Mouse (Mus musculus) ovary, postnatal 10 days (tissue): ENCODE data around the gene Gsap.
A peak's percentile ranks its signal among the peaks of the same experiment; 100 is the strongest.
"Not testable (repeated sequence)": the region's sequence is repeated elsewhere in the genome, so short reads cannot be mapped to it uniquely, and the experiment has no call there.

ENCODE experiments used
- DNase-seq: peaks from one replicate; pipeline ENCODE4 v3.0.0; 2022; ENCODE audit warnings: low spot score

Gene Gsap

DNA sequence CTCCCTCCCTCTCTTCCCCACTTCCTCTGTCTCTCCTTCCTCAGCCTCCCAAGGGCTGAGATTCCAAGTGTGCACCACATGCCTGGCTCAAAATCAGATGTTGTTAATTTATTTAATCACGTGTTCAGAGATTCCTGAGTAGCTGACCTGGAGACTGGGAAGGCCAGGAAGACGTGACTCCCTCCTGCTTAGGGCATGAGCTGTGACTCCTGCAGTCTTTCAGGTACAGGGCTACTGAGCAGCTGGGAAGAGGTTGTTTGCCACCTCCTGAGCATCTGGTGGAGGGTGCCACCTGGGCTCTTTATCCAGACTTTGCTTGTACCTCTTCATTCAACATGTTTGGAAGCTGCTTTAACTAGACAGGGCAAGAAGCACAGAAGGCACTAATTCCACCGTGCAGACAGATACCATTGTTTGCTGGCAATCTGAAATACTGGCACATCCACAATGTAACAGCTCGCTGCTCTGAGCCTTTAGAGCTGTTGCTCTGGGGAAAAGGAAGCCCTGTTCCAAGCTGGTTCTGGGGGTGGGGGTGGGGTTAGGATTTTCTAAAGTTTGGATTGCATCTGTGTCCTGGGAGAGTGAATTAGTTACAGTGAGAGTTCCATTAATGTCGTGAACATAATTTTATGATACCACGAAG is 75.3 kb downstream of the Gsap start:
- no peak for DNase-seq

DNA sequence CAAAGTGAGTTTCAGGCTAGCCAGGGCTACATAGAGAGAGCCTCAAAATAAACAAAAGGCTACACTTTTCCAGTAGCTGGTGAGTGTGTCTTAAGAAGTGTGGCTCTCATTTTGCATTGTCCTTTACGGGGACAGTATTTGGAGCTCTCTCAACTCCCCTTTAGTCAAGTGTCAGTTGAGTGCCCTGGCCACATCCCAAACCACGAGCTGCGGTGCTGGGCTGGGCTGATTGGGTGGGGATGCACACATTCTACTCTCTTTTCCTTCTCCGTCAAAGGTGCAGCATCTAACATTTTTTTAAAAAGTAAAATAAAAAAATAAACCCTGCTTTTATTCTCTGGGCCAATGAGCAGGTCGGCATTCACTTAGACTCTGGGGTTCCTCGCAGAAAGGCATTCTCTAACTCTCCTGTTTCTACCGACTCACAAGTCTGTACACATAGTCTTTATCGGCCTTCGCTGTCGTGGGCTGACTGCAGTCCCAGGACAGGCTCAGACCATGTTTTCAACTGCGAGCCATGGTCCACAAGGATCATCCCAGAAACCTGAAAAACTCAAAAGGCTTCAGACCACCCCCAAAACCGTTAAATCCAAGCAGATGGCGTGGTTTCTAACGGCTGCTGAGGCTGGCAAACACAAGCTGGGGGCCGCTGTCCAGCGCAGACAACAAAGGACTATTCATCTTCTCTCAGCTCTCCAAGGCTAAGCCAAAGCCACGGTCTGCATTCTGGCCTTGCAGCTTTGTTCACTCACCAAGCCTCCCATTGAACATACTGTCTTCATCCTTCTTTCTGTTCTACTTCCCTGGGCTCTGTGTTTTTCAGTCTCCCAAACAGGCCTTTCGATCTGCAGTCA is 77.4 kb downstream of the Gsap start:
- DNase-seq = no peak

DNA sequence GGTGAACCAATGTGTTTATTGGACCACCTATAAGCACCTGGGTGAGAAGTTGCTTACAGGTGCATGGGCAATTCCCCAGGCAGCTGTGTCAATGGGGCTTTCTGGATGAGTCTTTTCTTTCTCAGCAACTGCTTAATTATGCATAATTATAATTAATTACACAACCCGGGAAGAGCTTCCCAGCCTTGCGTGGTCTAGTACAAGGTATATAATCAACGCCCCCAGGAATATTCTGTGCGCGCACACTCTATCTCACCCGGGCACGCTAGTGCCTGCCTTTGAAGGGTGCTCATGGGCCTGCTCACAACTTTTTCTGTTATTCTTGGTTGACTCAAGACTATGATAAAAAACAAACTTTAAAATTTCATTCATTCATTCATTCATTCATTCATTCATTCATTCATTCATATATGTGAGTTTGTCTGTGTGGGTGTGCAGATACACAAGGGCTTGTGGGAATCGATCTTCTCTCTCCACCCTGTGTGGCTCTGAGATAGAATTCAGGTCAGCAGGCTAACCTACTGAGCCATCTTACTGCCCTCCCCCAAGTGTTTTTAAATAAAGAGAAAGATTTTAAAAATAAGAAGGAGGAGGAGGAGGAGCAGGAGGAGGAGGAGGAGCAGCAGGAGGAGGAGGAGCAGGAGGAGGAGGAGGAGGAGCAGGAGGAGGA is 78.4 kb downstream of the Gsap start:
- no peak for DNase-seq

DNA sequence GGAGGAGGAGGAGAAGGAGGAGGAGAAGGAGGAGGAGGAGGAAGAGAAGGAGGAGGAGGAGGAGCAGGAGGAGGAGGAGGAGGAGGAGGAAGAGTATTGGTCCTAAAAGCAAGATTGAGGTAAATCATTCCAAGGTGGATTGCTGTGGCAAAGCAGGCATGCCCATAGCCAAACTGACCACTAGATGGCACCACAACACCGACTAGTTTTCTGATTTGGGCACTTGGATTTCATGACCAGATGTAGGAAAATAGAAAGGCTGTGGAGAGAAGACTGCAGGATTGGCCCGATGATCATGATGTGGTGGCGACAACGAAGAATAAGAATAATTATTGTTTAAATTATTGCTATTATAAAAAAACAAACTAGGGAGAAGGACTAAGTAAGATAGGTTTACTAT is 79.0 kb downstream of the Gsap start:
- DNase-seq = peak; percentile 70

DNA sequence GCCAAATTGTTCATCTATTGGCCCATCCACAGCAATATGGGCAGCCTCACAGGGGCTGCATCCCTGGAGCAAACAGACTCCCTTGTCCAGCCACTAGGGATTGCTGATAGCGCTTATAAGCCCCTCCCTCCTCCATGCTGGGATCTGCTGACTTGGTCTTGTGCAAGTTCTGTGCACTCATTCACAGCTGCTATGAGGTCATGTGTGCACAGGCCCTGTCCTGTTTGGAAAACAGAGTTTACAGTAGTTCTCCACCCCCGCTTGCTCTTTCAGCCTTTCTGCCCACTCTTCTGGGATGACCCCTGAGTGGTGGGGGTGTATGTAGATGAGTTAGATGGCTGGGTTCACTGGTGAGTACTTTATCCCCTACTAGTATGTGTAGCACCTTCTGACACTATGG is 81.0 kb downstream of the Gsap start:
- DNase-seq = no peak

- DNase-seq = no peak
Observed at GRCm38 (mm10) chr5:21269446-21269845, 83.4 kb downstream of the Gsap start.

GRCm38 (mm10) chr5:21270756-21271155 is 84.7 kb downstream of the Gsap start:
- no peak for DNase-seq

GRCm38 (mm10) chr5:21271386-21272354 is 85.6 kb downstream of the Gsap start:
- no peak for DNase-seq

DNA sequence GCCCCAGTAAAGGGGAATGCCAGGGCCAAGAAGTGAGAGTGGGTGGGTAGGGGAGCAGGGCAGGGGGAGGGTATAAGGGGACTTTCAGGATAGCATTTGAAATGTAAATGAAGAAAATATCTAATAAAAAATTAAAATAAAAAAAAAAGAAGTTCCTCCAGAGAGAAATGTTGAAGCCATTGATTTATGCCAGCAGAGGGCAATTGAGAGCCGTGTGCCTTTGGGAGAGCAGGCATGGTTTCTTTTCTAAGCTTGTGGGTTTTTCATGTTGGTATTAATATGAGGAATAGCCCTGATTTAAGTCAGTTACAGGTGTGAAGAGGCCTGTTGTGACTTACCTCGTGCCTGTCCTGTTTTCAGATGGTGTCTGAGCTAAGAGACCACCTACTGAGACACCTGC is 91.6 kb downstream of the Gsap start:
- DNase-seq = not testable (repeated sequence)

DNA sequence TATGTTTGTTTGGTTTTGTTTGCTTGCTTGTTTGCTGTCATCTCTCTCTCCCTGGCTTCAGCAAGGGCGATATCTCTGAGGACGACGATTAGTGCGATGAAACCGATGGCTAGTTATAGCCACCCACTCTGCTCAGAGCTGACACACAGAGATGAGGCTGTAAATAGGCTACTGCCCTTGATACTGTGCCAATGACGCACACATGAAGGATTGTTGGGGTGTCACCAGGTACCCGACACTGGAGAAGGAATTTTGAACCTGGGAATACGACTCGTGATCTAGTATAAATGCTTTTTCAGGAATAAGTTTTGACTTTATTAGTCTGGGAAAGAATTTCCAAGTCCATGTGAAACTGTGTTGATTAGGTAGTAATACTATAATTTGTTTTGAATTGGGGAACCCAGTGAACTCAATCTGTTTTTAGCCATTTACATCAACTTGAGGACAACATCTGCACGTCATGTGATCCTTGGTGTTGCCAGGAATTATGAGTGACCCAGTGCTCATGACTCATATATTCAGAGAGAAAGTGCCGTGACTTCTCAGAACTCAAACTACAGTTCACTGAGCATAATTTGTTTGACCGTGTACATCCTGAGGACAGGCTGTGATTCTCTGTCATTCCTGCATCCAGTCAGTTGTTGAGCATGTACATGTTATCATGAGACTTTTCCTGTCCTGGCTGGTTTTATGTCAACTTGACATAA is 97.5 kb downstream of the Gsap start:
- DNase-seq = no peak

GRCm38 (mm10) chr5:21288658-21289435 is 102.8 kb downstream of the Gsap start:
- DNase-seq = no peak

GRCm38 (mm10) chr5:21290594-21290993 is 104.5 kb downstream of the Gsap start:
- DNase-seq = no peak

- DNase-seq = no peak
Observed at GRCm38 (mm10) chr5:21295683-21296082, 109.6 kb downstream of the Gsap start.

- DNase-seq = no peak
Observed at GRCm38 (mm10) chr5:21299076-21299755, 113.2 kb downstream of the Gsap start.

GRCm38 (mm10) chr5:21300058-21300457 is 114.0 kb downstream of the Gsap start:
- no peak for DNase-seq

DNA sequence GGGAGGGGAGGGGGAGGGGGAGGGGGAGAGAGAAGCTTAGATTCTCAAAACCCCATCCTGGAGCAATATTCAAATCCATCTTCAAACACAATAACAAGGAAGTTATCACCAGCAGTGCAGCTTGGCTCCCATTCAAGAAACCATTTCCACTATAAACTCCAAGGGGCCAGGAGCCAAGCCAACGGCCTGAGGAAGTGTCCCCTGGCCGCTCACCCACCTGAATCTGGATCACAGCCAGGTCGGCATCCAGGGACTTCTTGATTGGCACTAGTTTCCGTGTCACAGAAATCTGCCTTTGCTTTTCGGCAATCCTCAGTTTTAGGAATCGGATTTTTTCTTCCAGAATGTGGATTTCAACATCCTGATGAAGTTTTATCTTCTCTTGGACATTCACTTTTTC is 115.0 kb downstream of the Gsap start:
- DNase-seq = no peak

GRCm38 (mm10) chr5:21307165-21307564 is 121.1 kb downstream of the Gsap start:
- no peak for DNase-seq

DNA sequence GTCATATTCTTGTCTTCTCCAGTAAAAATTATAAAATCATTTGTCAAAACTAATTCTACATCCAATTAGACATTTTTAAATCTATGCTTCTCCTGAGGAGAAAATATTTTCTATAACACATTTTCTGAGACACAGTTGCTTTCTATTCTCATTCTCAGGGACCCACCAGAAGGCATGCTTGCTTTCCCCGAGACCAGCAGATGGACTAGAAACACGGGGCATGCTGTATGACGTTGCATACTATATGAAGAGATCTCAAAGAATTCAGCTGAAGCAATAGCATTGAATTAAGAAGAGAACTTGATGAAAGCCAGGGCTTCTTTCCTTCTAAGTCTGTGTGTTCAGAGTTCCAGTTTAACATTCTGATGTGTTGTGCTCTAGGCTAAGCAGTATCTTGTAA is 128.6 kb downstream of the Gsap start:
- DNase-seq = no peak

GRCm38 (mm10) chr5:21320138-21320537 is 134.1 kb downstream of the Gsap start:
- no peak for DNase-seq

DNA sequence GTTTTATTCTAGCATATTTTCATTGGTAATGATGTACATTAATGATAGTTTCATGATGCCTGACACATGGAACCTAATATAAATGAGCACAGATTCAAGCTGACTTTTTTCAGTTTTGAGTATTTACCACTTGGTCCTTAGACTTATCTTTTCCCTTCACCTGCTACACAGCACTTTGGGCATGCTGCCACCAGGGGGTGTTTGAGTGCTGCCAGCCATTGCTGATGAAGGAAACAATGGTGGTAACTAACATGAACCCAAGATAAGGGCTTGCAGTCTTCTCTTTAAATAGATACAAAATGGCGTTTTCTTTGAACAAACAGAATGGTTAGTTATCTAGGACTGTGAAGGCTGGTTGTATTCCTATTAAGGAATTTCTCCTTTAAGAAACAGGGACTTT is 140.4 kb downstream of the Gsap start:
- DNase-seq = no peak
